Mouse (Mus musculus) lung, embryonic 16.5 days (tissue): ENCODE measurements around the gene Sh3rf3. TPM values are rescaled to one million over a fixed set of nuclear protein-coding genes. Genes with fewer than 3 reads are reported as not detected.

ENCODE experiments used
- ATAC-seq: fragments of 200-750 bp; cut with Nextera tagmentation; 2 replicates; pipeline ENCODE4 v1.8.0; 2017; ENCODE audit warnings: low read depth, mild to moderate bottlenecking, moderate library complexity
- H3K27ac ChIP-seq: fragments of 300-500 bp; sonication (generic); 2 replicates; pipeline ENCODE4 v1.5.1; 2014; ENCODE audit warnings: mild to moderate bottlenecking, control low read depth, low read length
- H3K27me3 ChIP-seq: fragments of 300-500 bp; sonication (generic); 2 replicates; pipeline ENCODE4 v1.6.1; 2014; ENCODE audit warnings: low read depth, low read length, mixed read lengths; ENCODE audit not compliant: control insufficient read depth, insufficient read depth
- H3K36me3 ChIP-seq: fragments of 300-500 bp; sonication (generic); 2 replicates; pipeline ENCODE4 v1.6.1; 2014; ENCODE audit warnings: low read length; ENCODE audit not compliant: control insufficient read depth, insufficient read depth
- H3K4me1 ChIP-seq: fragments of 300-500 bp; sonication (generic); replicated peaks from 2 replicates; pipeline ENCODE4 v1.6.1; 2014; ENCODE audit warnings: low read length, mixed read lengths; ENCODE audit not compliant: control insufficient read depth, insufficient read depth
- H3K4me2 ChIP-seq: fragments of 300-500 bp; sonication (generic); 2 replicates; pipeline ENCODE4 v1.6.1; 2014; ENCODE audit warnings: low read depth, low read length, control low read depth
- H3K4me3 ChIP-seq: fragments of 300-500 bp; sonication (generic); 2 replicates; pipeline ENCODE4 v1.5.1; 2014; ENCODE audit warnings: mild to moderate bottlenecking, low read length, control low read depth
- H3K9ac ChIP-seq: fragments of 300-500 bp; sonication (generic); 2 replicates; pipeline ENCODE4 v1.6.1; 2014; ENCODE audit warnings: low read length, control low read depth
- H3K9me3 ChIP-seq: fragments of 300-500 bp; sonication (generic); 2 replicates; pipeline ENCODE4 v1.6.1; 2016; ENCODE audit warnings: low read length; ENCODE audit not compliant: control insufficient read depth
- WGBS: fragments of 180-500 bp; shearing (Covaris S2); extraction: QIAGEN DNeasy Blood & Tissue Kit; methylation state at CpG from one replicate; pipeline ENCODE4 v1.1.7; 2014; 5-methylcytosine and 5-hydroxymethylcytosine counted together
- polyA plus RNA-seq: library from polyadenylated mRNA; unstranded; fragments of >200 nt; fragmentation: Nextera tagmentation; extraction: Ambion mirVana; gene quantifications from 2 replicates; pipeline ENCODE4 v1.2.1, GENCODE M21; 2015

Gene Sh3rf3
- polyA plus RNA-seq, 1 experiment from 2014 or later = 1.9 TPM

- no peak for ATAC-seq
- Histone ChIP-seq H3K36me3 (no peaks in the 10 kb centered on the region), H3K27me3 (no peaks in the 10 kb centered on the region), H3K4me2 (no peak overlapping the region), H3K9ac (no peak overlapping the region), H3K9me3 (no peaks in the 10 kb centered on the region), H3K27ac (no peak overlapping the region), H3K4me1 (no peaks in the 10 kb centered on the region), H3K4me3 (no peak overlapping the region)
- 76% methylated on average over 2 of the region's 2 CpGs for WGBS
These were observed 54.4 kb downstream of the Sh3rf3 start for GRCm38 (mm10) chr10:58867536-58867935.

GRCm38 (mm10) chr10:58869836-58870235, 56.7 kb downstream of the Sh3rf3 start:
- WGBS = 87% methylated on average over 1 of the region's 1 CpGs

GRCm38 (mm10) chr10:58871149-58871820, 58.1 kb downstream of the Sh3rf3 start:
- 64% methylated on average over 10 of the region's 10 CpGs for WGBS
- no peak for ATAC-seq
- no peak overlapping the region for H3K9ac ChIP-seq

More at GRCm38 (mm10) chr10:58869836-58870235, 56.7 kb downstream of the Sh3rf3 start:
- H3K27ac ChIP-seq = no peak overlapping the region
- H3K4me1 ChIP-seq = no peaks in the 10 kb centered on the region
- ATAC-seq = no peak
- no peak overlapping the region for H3K4me2 ChIP-seq
- H3K9ac ChIP-seq = no peak overlapping the region
- no peaks in the 10 kb centered on the region for H3K9me3 ChIP-seq
- no peaks in the 10 kb centered on the region for H3K27me3 ChIP-seq
- H3K36me3 ChIP-seq = no peaks in the 10 kb centered on the region
- no peak overlapping the region for H3K4me3 ChIP-seq

GRCm38 (mm10) chr10:58871821-58872577, 58.8 kb downstream of the Sh3rf3 start:
- Histone ChIP-seq H3K4me3 (no peak overlapping the region), H3K4me1 (no peaks in the 10 kb centered on the region), H3K4me2 (no peak overlapping the region), H3K9ac (no peak overlapping the region), H3K27me3 (no peaks in the 10 kb centered on the region), H3K9me3 (no peaks in the 10 kb centered on the region), H3K36me3 (no peaks in the 10 kb centered on the region), H3K27ac (no peak overlapping the region)
- 79% methylated on average over 7 of the region's 7 CpGs for WGBS
- no peak for ATAC-seq

More at GRCm38 (mm10) chr10:58871149-58871820, 58.1 kb downstream of the Sh3rf3 start:
- H3K4me2 ChIP-seq = no peak overlapping the region
- no peak overlapping the region for H3K27ac ChIP-seq
- no peaks in the 10 kb centered on the region for H3K9me3 ChIP-seq
- no peaks in the 10 kb centered on the region for H3K36me3 ChIP-seq
- H3K4me3 ChIP-seq = no peak overlapping the region
- no peaks in the 10 kb centered on the region for H3K4me1 ChIP-seq
- no peaks in the 10 kb centered on the region for H3K27me3 ChIP-seq

GRCm38 (mm10) chr10:58877835-58878234, 64.7 kb downstream of the Sh3rf3 start:
- Histone ChIP-seq H3K9ac (no peak overlapping the region), H3K4me2 (no peak overlapping the region), H3K27me3 (no peaks in the 10 kb centered on the region), H3K27ac (no peak overlapping the region), H3K9me3 (no peaks in the 10 kb centered on the region), H3K4me1 (no peaks in the 10 kb centered on the region), H3K36me3 (no peaks in the 10 kb centered on the region), H3K4me3 (no peak overlapping the region)
- 87% methylated on average over 4 of the region's 4 CpGs for WGBS
- no peak for ATAC-seq

GRCm38 (mm10) chr10:58878636-58879035, 65.5 kb downstream of the Sh3rf3 start:
- no peaks in the 10 kb centered on the region for H3K36me3 ChIP-seq
- no peaks in the 10 kb centered on the region for H3K4me1 ChIP-seq
- H3K9ac ChIP-seq = no peak overlapping the region
- no peak overlapping the region for H3K27ac ChIP-seq
- 82% methylated on average over 4 of the region's 4 CpGs for WGBS
- no peak for ATAC-seq
- H3K9me3 ChIP-seq = no peaks in the 10 kb centered on the region
- no peak overlapping the region for H3K4me2 ChIP-seq
- H3K27me3 ChIP-seq = no peaks in the 10 kb centered on the region
- no peak overlapping the region for H3K4me3 ChIP-seq

- 79% methylated on average over 2 of the region's 2 CpGs for WGBS
- no peaks in the 10 kb centered on the region for H3K9me3 ChIP-seq
- ATAC-seq = no peak
- no peak overlapping the region for H3K9ac ChIP-seq
- no peaks in the 10 kb centered on the region for H3K36me3 ChIP-seq
- H3K4me1 ChIP-seq = no peaks in the 10 kb centered on the region
- no peak overlapping the region for H3K4me3 ChIP-seq
- H3K4me2 ChIP-seq = no peak overlapping the region
- H3K27ac ChIP-seq = no peak overlapping the region
- no peaks in the 10 kb centered on the region for H3K27me3 ChIP-seq
These were observed 69.6 kb downstream of the Sh3rf3 start for GRCm38 (mm10) chr10:58882741-58883140.

- Histone ChIP-seq H3K27me3 (no peaks in the 10 kb centered on the region), H3K4me2 (no peak overlapping the region), H3K4me3 (no peak overlapping the region), H3K27ac (no peak overlapping the region), H3K9ac (no peak overlapping the region), H3K4me1 (no peaks in the 10 kb centered on the region), H3K36me3 (no peaks in the 10 kb centered on the region), H3K9me3 (no peaks in the 10 kb centered on the region)
- WGBS = 51% methylated on average over 5 of the region's 5 CpGs
- ATAC-seq = no peak
These were observed 72.2 kb downstream of the Sh3rf3 start for GRCm38 (mm10) chr10:58885351-58885750.

- H3K36me3 ChIP-seq = no peaks in the 10 kb centered on the region
These were observed 72.7 kb downstream of the Sh3rf3 start for GRCm38 (mm10) chr10:58885816-58886215.

More at GRCm38 (mm10) chr10:58885816-58886215, 72.7 kb downstream of the Sh3rf3 start:
- 89% methylated on average over 2 of the region's 2 CpGs for WGBS
- no peaks in the 10 kb centered on the region; the same call in 1 of the 2 replicates for H3K4me1 ChIP-seq
- no peaks in the 10 kb centered on the region for H3K9me3 ChIP-seq
- H3K27ac ChIP-seq = no peak overlapping the region
- no peak for ATAC-seq
- no peak overlapping the region for H3K9ac ChIP-seq
- H3K27me3 ChIP-seq = no peaks in the 10 kb centered on the region
- no peak overlapping the region for H3K4me2 ChIP-seq
- no peak overlapping the region for H3K4me3 ChIP-seq
